Mouse (Mus musculus): ENCODE measurements around the gene Syt16. TPM values are rescaled to one million over a fixed set of nuclear protein-coding genes. Genes with fewer than 3 reads are reported as not detected.
A peak's percentile ranks its signal among the peaks of the same experiment; 100 is the strongest.

The Syt16 gene
- polyA plus RNA-seq, 1 experiment from 2014 or later, result 0.17 TPM

DNA sequence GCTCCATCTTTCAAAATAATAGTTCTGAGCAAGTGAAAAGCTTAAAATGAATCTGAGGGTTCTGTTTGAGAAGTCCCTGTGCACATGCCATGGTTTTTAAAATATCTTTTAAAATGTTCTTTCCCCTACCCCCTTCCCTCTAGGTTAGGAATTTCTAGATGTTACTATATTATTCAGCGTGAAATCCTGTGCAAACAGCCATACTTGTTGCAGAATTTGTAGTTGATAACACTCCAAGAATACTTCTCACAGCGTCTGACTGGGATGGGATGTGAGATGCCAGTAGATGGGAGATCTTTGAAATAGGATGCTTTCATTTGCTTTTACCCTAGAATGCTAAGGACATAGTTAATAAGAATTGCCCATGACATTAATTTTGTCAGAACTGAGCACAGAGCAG lies 165.6 kb downstream of the Syt16 start:
- no peak overlapping the region for H3K9ac ChIP-seq (ENCODE audit: low read length)
- ATAC-seq (replicated peaks; ENCODE audit: extremely low read depth, insufficient read depth, low FRiP score), result no peak
- H3K27ac ChIP-seq (ENCODE audit: low read length), result no peak overlapping the region
- no peaks in the 10 kb centered on the region for H3K9me3 ChIP-seq (replicated peaks; ENCODE audit: control insufficient read depth, low read length)
- H3K4me1 ChIP-seq (ENCODE audit: control insufficient read depth, insufficient read depth, low read length), result no peaks in the 10 kb centered on the region
- H3K36me3 ChIP-seq (ENCODE audit: control insufficient read depth, insufficient read depth), result no peaks in the 10 kb centered on the region
- no peaks in the 10 kb centered on the region for H3K27me3 ChIP-seq (ENCODE audit: control insufficient read depth, insufficient read depth, low read length)
- no peak overlapping the region for H3K4me2 ChIP-seq (ENCODE audit: low read depth, low read length)
- H3K4me3 ChIP-seq (ENCODE audit: low read length), result no peak overlapping the region
- 64% methylated on average over 2 of the region's 2 CpGs for WGBS

DNA sequence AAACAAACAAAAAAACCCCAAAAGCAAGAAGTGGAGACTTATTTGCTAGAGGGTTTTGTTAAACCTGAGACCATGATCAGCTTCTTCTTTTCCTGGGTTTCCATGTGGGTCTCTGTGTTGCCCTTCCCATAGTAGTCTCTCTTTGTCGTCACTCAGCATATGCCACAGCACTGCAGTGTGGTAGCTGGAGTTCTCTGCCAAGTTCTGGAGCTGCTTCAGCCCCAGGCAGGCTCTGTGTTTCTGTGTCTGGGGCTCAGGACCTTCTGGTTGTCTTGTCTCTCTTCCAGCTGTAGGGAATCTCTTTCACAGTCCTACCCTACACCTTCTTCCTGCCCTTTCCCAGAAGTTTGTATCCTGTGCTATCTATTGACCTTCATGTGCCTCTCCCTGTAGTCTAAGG lies 173.8 kb downstream of the Syt16 start:
- Histone ChIP-seq H3K9ac (ENCODE audit: low read length) (no peak overlapping the region), H3K4me1 (ENCODE audit: control insufficient read depth, insufficient read depth, low read length) (no peaks in the 10 kb centered on the region), H3K36me3 (ENCODE audit: control insufficient read depth, insufficient read depth) (no peaks in the 10 kb centered on the region), H3K4me2 (ENCODE audit: low read depth, low read length) (no peak overlapping the region), H3K9me3 (replicated peaks; ENCODE audit: control insufficient read depth, low read length) (no peaks in the 10 kb centered on the region), H3K27me3 (ENCODE audit: control insufficient read depth, insufficient read depth, low read length) (no peaks in the 10 kb centered on the region), H3K27ac (ENCODE audit: low read length) (no peak overlapping the region), H3K4me3 (ENCODE audit: low read length) (no peak overlapping the region)
- ATAC-seq (replicated peaks; ENCODE audit: extremely low read depth, insufficient read depth, low FRiP score), result no peak
- WGBS, result 50% methylated on average over 1 of the region's 1 CpGs

DNA sequence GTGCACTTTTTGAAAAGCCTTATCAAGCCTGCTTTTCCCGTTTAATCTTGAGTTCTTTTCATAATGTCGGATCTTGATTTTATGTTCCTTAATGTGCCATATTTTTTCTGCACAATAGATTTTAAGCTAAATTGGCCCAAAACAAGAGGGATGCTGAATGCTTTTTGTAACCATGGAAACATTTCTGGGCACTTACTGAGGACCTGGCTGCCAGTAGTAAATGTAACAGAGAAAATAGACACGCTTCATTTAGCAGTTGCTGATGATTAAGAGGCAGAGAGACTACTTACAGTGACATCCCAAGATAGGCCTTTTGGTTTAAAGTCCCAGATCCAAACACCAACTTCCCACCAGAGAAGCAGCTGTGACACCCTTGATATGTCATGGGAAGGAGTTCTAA lies 176.4 kb downstream of the Syt16 start:
- Histone ChIP-seq H3K27me3 (ENCODE audit: control insufficient read depth, insufficient read depth, low read length) (no peaks in the 10 kb centered on the region), H3K36me3 (ENCODE audit: control insufficient read depth, insufficient read depth) (no peaks in the 10 kb centered on the region), H3K4me3 (ENCODE audit: low read length) (no peak overlapping the region), H3K4me2 (ENCODE audit: low read depth, low read length) (no peak overlapping the region), H3K27ac (ENCODE audit: low read length) (no peak overlapping the region), H3K4me1 (ENCODE audit: control insufficient read depth, insufficient read depth, low read length) (no peaks in the 10 kb centered on the region), H3K9ac (ENCODE audit: low read length) (no peak overlapping the region), H3K9me3 (replicated peaks; ENCODE audit: control insufficient read depth, low read length) (no peaks in the 10 kb centered on the region)
- WGBS, result 64% methylated on average over 3 of the region's 3 CpGs
- no peak for ATAC-seq (replicated peaks; ENCODE audit: extremely low read depth, insufficient read depth, low FRiP score)

DNA sequence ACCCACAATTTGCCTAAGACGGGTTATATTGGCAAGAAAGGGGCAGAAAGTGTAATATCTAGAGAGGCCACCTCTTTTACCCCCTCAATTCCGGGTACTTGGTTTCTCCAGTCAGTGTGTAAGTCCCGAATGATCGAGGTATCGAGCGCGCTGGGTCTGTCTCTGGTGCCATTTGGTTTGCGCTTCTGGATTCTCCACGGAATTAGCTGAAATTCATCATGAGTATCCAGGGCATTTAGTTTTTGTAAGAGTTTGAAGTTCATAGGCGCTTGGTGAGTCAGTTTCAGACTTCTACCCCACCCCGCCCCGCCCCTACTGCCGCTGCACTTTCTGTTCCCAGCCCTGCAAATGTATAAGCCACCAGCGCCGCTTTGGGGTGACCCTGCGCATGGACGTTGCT lies 187.1 kb downstream of the Syt16 start:
- no peak for ATAC-seq (replicated peaks; ENCODE audit: extremely low read depth, insufficient read depth, low FRiP score)
- Histone ChIP-seq H3K36me3 (ENCODE audit: control insufficient read depth, insufficient read depth) (no peaks in the 10 kb centered on the region), H3K27me3 (ENCODE audit: control insufficient read depth, insufficient read depth, low read length) (no peaks in the 10 kb centered on the region), H3K4me3 (ENCODE audit: low read length) (peak overlapping the region; percentile 28), H3K4me2 (ENCODE audit: low read depth, low read length) (peak overlapping the region; percentile 41), H3K27ac (ENCODE audit: low read length) (no peak overlapping the region), H3K4me1 (ENCODE audit: control insufficient read depth, insufficient read depth, low read length) (no peaks in the 10 kb centered on the region), H3K9ac (ENCODE audit: low read length) (no peak overlapping the region), H3K9me3 (replicated peaks; ENCODE audit: control insufficient read depth, low read length) (peaks cover 4% of the 10 kb centered on the region)
- 66% methylated on average over 17 of the region's 17 CpGs for WGBS

DNA sequence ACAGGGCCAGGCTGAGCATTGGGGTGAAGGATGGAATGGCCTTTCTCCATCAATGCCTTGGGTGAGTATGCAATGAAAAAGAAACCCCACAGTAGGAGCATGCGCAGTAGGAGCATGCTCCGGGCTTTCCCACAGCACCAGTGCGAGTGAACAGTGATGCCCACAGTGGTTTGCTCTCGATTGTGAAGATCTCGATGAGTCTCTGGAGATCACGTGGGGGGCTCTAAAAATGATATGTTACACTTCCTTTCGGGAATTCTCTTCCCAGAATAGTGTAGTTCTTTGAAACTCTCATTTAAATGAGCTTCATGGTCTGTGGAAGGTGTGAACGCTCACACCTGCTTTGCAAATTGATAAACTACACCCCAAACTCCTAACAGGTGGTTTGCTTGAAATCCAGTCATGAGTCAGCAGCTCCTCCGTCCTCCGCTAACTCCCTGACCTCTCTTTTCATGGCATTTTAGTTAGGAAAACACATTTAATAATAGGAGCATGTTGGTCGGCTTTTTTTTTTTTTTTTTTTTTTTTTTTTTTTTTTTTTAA lies 190.9 kb downstream of the Syt16 start:
- Histone ChIP-seq H3K4me1 (ENCODE audit: control insufficient read depth, insufficient read depth, low read length) (no peaks in the 10 kb centered on the region), H3K36me3 (ENCODE audit: control insufficient read depth, insufficient read depth) (no peaks in the 10 kb centered on the region), H3K4me2 (ENCODE audit: low read depth, low read length) (no peak overlapping the region), H3K27me3 (ENCODE audit: control insufficient read depth, insufficient read depth, low read length) (no peaks in the 10 kb centered on the region), H3K4me3 (ENCODE audit: low read length) (no peak overlapping the region), H3K9ac (ENCODE audit: low read length) (no peak overlapping the region), H3K27ac (ENCODE audit: low read length) (no peak overlapping the region), H3K9me3 (replicated peaks; ENCODE audit: control insufficient read depth, low read length) (peaks cover 4% of the 10 kb centered on the region)
- 76% methylated on average over 11 of the region's 11 CpGs for WGBS
- ATAC-seq (replicated peaks; ENCODE audit: extremely low read depth, insufficient read depth, low FRiP score), result no peak

DNA sequence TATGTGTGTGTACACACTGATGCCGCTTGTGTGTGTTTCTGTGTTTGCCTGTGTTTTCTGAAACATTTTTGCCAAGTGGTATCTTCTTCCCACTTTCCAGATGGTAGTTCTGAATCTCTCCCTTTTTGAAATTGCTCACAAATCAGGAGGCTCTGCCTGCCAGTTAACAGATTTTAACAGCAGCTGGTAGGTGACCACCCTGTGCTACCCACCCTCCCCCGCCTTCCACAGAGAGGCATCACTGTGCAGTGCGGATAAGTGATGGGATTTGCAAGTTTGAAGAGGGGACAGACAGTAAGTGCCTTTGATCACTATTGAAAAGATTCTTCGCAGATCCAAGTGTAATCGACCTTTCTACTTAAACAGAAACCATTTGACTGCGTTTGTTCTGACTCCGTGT lies 191.4 kb downstream of the Syt16 start:
- WGBS, result 44% methylated on average over 7 of the region's 7 CpGs
- Histone ChIP-seq H3K4me2 (ENCODE audit: low read depth, low read length) (no peak overlapping the region), H3K9me3 (replicated peaks; ENCODE audit: control insufficient read depth, low read length) (peaks cover 4% of the 10 kb centered on the region), H3K9ac (ENCODE audit: low read length) (no peak overlapping the region), H3K4me3 (ENCODE audit: low read length) (no peak overlapping the region), H3K36me3 (ENCODE audit: control insufficient read depth, insufficient read depth) (no peaks in the 10 kb centered on the region), H3K4me1 (ENCODE audit: control insufficient read depth, insufficient read depth, low read length) (no peaks in the 10 kb centered on the region), H3K27ac (ENCODE audit: low read length) (no peak overlapping the region), H3K27me3 (ENCODE audit: control insufficient read depth, insufficient read depth, low read length) (no peaks in the 10 kb centered on the region)
- no peak for ATAC-seq (replicated peaks; ENCODE audit: extremely low read depth, insufficient read depth, low FRiP score)

DNA sequence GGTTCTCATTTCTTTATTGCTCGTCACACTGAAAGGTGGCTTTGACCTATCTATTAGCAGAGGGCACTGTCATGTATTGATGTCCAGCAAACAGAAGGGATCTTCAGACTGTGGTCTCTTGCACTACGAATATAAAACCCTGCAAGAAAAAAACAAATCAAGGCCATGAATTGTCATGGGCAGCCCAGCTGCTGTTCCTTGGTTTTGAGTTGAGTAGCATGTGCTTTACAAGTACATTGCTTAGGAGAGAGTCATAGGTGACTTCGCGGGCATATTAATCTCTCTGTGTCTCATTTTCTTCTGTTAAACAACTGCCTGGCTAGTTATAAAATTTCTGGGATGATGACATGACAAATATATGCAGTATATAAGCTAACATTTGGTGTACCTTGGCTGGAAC lies 192.4 kb downstream of the Syt16 start:
- Histone ChIP-seq H3K27me3 (ENCODE audit: control insufficient read depth, insufficient read depth, low read length) (no peaks in the 10 kb centered on the region), H3K9ac (ENCODE audit: low read length) (no peak overlapping the region), H3K27ac (ENCODE audit: low read length) (no peak overlapping the region), H3K4me1 (ENCODE audit: control insufficient read depth, insufficient read depth, low read length) (no peaks in the 10 kb centered on the region), H3K4me2 (ENCODE audit: low read depth, low read length) (no peak overlapping the region), H3K4me3 (ENCODE audit: low read length) (no peak overlapping the region), H3K9me3 (replicated peaks; ENCODE audit: control insufficient read depth, low read length) (no peaks in the 10 kb centered on the region; the same call in 1 of the 2 replicates), H3K36me3 (ENCODE audit: control insufficient read depth, insufficient read depth) (no peaks in the 10 kb centered on the region)
- no peak for ATAC-seq (replicated peaks; ENCODE audit: extremely low read depth, insufficient read depth, low FRiP score)
- 84% methylated on average over 4 of the region's 4 CpGs for WGBS

DNA sequence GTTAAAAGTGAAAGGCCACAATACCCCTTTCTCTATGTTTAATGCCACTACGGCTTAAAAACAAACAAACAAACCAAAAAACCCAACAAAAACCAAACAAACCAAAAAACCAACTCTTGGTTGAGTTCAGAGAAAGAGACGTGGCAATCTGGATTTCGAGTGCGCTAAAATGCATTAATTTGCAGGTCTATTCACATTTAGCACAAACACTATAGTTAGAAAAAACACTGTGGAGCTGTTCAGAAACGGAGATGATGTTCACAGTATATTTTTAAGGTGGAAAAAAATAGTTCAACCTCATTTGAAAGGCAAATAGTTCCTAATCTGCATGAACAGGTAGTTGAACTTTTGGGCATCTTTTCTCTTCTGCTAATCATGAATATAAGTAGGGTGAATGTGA lies 192.8 kb downstream of the Syt16 start:
- WGBS, result 86% methylated on average over 5 of the region's 5 CpGs
- Histone ChIP-seq H3K9ac (ENCODE audit: low read length) (no peak overlapping the region), H3K4me2 (ENCODE audit: low read depth, low read length) (no peak overlapping the region), H3K4me1 (ENCODE audit: control insufficient read depth, insufficient read depth, low read length) (no peaks in the 10 kb centered on the region), H3K9me3 (replicated peaks; ENCODE audit: control insufficient read depth, low read length) (no peaks in the 10 kb centered on the region), H3K27me3 (ENCODE audit: control insufficient read depth, insufficient read depth, low read length) (no peaks in the 10 kb centered on the region), H3K27ac (ENCODE audit: low read length) (no peak overlapping the region), H3K4me3 (ENCODE audit: low read length) (no peak overlapping the region), H3K36me3 (ENCODE audit: control insufficient read depth, insufficient read depth) (no peaks in the 10 kb centered on the region)
- ATAC-seq (replicated peaks; ENCODE audit: extremely low read depth, insufficient read depth, low FRiP score), result no peak

DNA sequence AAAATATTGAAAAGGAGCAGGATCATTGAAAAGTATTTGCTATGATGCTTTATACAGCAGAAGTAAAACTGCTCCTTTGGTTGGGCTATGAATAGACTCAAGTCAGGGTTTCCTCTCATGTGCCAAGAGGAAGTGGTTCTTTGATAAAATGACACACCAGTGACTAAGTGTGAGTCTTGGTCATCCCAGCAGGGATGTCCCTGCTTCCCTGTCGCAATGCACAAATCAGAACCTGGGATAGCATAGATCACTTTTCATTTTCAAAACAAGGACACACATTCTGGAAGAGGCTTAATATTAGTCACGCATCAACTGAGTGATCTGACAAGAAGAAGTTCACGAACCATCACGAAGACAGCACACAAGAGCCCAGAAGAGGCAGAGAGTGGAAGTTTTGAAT lies 195.1 kb downstream of the Syt16 start:
- H3K36me3 ChIP-seq (ENCODE audit: control insufficient read depth, insufficient read depth), result no peaks in the 10 kb centered on the region
- H3K9ac ChIP-seq (ENCODE audit: low read length), result no peak overlapping the region
- H3K4me1 ChIP-seq (ENCODE audit: control insufficient read depth, insufficient read depth, low read length), result no peaks in the 10 kb centered on the region
- ATAC-seq (replicated peaks; ENCODE audit: extremely low read depth, insufficient read depth, low FRiP score), result no peak
- H3K4me2 ChIP-seq (ENCODE audit: low read depth, low read length), result no peak overlapping the region
- H3K27me3 ChIP-seq (ENCODE audit: control insufficient read depth, insufficient read depth, low read length), result no peaks in the 10 kb centered on the region
- no peaks in the 10 kb centered on the region for H3K9me3 ChIP-seq (replicated peaks; ENCODE audit: control insufficient read depth, low read length)
- H3K27ac ChIP-seq (ENCODE audit: low read length), result no peak overlapping the region
- WGBS, result 65% methylated on average over 4 of the region's 4 CpGs
- H3K4me3 ChIP-seq (ENCODE audit: low read length), result no peak overlapping the region

DNA sequence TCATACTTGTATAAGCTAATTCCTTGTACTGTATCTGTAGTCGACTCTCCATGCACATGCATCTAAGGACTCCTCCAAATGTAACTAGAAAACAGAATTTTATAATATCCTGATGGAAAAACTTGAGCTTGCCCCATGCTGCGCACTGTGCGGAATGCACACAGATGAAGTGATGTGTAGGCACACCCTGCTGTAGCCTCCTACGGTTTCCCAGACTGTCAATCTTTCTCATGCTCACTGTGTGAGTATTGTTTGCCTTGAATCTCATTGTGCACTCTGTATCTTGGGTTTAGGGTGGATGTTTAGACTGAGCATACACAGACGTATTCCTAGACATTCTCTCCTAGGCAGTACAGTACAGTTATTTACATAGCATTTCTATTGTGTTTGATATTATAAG lies 203.9 kb downstream of the Syt16 start:
- H3K9ac ChIP-seq (ENCODE audit: low read length), result no peak overlapping the region
- no peaks in the 10 kb centered on the region for H3K36me3 ChIP-seq (ENCODE audit: control insufficient read depth, insufficient read depth)
- H3K4me1 ChIP-seq (ENCODE audit: control insufficient read depth, insufficient read depth, low read length), result no peaks in the 10 kb centered on the region
- no peak overlapping the region for H3K27ac ChIP-seq (ENCODE audit: low read length)
- no peak overlapping the region for H3K4me3 ChIP-seq (ENCODE audit: low read length)
- ATAC-seq (replicated peaks; ENCODE audit: extremely low read depth, insufficient read depth, low FRiP score), result no peak
- WGBS, result 75% methylated on average over 5 of the region's 5 CpGs
- H3K4me2 ChIP-seq (ENCODE audit: low read depth, low read length), result no peak overlapping the region
- H3K27me3 ChIP-seq (ENCODE audit: control insufficient read depth, insufficient read depth, low read length), result no peaks in the 10 kb centered on the region
- no peaks in the 10 kb centered on the region for H3K9me3 ChIP-seq (replicated peaks; ENCODE audit: control insufficient read depth, low read length)

Data from heart, embryonic 16.5 days (tissue).